Mouse (Mus musculus) megakaryocyte-erythroid progenitor cell, adult 5-6 weeks (primary cell): ENCODE results near the gene Rrad. TPM values are rescaled to one million over a fixed set of nuclear protein-coding genes. Genes with fewer than 3 reads are reported as not detected.
A peak's percentile ranks its signal among the peaks of the same experiment; 100 is the strongest.

Source experiments
- ATAC-seq: replicated peaks from 2 replicates; pipeline ENCODE4 v1.8.0; 2016; ENCODE audit warnings: mild to moderate bottlenecking, inconsistent platforms; ENCODE audit not compliant: severe bottlenecking, poor library complexity, low FRiP score, low TSS enrichment
- total RNA-seq, 2 experiments: library from RNA; stranded (forward) in 1 of 2; stranded (reverse) in 1 of 2; fragments of 200-1000, 215-1000 nt in 1 of 2; fragments of >200 nt in 1 of 2; fragmentation: Nextera tagmentation in 1 of 2; gene quantifications; 2 replicates each; pipeline ENCODE4 v1.2.3; 2014 to 2017

Gene Rrad
- total RNA-seq, 2 experiments from 2014 or later, result 0.94 to 1.1 TPM

DNA sequence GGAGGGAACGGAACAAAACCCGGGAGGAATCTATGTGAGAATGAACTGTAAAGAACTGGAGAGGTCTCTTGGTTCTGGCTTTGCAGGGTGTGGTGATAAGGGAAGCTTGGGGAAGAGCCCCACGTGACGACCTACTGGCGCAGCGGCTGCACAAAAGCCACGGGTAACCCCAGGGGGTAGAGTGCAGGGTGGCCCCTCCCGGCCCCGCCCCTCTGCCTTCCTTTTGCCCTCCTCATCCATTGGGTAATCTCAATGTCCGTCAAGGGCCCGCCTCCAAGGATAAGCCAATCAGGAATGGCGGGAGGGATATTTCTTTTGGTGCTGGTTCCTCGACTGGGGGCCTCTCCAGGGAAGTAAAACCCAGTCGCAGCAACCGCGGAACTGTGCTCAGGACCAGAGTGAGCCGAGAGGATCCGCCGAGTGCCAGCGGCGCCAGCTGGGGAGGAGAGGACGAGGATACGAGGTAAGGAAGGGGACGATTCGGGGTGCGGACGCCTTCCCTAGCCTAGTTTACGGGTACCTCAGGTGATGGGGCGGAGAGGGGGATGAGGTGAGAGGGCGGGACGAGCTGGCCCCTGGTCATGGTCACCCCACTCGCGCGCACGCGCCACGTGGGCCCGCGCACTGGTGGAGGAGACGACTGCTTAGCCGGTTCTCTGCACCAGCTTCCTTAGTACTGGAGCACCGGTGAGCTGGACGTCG lies 39.8 kb downstream of the Rrad start, which contains the start of gene Pdp2:
Gene Pdp2 (plus strand): TSS at position 319 of the 702 bp plus-strand sequence.
- ATAC-seq, result peak; percentile 92

DNA sequence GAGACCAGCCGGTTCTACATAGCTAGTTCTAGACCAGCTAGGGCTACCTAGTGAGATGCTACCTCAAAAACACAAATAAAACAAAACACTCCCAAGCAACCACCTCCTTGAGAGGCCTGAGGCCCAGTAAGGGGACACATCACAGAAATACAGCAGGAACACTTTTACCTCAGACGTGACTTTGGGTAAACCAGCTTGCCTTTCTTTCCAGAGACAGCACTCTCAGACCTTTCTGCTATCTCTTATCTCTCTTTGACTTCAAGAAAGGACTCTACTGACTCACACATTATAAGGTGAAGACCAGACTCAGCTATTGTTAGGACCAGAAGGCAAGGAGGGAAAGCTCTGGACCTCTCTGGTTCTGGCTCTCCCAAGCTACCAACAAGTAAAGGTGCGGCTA lies 40.8 kb downstream of the Rrad start:
- ATAC-seq, result no peak

DNA sequence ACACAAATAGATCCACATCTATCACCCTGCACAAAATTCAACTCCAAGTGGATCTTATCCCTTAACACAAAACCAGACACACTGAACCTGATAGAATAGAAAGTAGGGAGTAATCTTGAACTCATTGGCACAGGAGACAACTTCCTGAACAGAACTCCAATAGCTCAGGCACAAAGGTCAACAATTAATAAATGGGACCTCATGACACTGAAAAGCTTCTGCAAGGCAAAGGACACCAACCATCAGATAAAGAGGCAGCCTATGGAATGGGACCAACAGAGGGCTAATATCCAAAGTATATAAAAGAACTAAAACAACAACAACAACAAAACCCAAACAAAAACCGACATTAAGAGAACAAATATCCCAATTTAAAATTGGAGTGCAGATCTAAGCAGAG lies 46.6 kb downstream of the Rrad start:
- no peak for ATAC-seq

Other genes with a start within 250 kb of the Rrad start
- gene Cmtm4, start 235.5 kb downstream of the Rrad start, total RNA-seq (2014; fragmentation: Nextera tagmentation), result 0.32 and 1.2 TPM in 2 replicates
- gene Cmtm4, start 235.5 kb downstream of the Rrad start, total RNA-seq (2017), result 1.1 and 1.7 TPM in 2 replicates
- gene Dync1li2, start 188.3 kb downstream of the Rrad start, total RNA-seq (2014; fragmentation: Nextera tagmentation), result 25.5 and 35.1 TPM in 2 replicates
- 53.1 and 61.4 TPM in 2 replicates for gene Dync1li2, start 188.3 kb downstream of the Rrad start, total RNA-seq (2017)
- gene Terb1, start 121.4 kb downstream of the Rrad start, total RNA-seq (2014; fragmentation: Nextera tagmentation), result not detected in 2 replicates
- gene Terb1, start 121.4 kb downstream of the Rrad start, total RNA-seq (2017), result not detected in 2 replicates
- gene Nae1, start 96.7 kb downstream of the Rrad start, total RNA-seq (2014; fragmentation: Nextera tagmentation), result 83.2 and 84.8 TPM in 2 replicates
- gene Nae1, start 96.7 kb downstream of the Rrad start, total RNA-seq (2017), result 172 and 193 TPM in 2 replicates
- 1.8 TPM in 1 of 2 replicates, not detected in the other for gene Car7, start 96.6 kb downstream of the Rrad start, total RNA-seq (2014; fragmentation: Nextera tagmentation)
- 3.6 TPM in 1 of 2 replicates, not detected in the other for gene Car7, start 96.6 kb downstream of the Rrad start, total RNA-seq (2017)
- 8.6 and 9.5 TPM in 2 replicates for gene Pdp2, start 39.9 kb downstream of the Rrad start, total RNA-seq (2014; fragmentation: Nextera tagmentation)
- gene Pdp2, start 39.9 kb downstream of the Rrad start, total RNA-seq (2017), result 10.2 and 10.4 TPM in 2 replicates
- gene Cdh16, start 6.9 kb downstream of the Rrad start, total RNA-seq (2014; fragmentation: Nextera tagmentation), result not detected in 2 replicates
- not detected in 2 replicates for gene Cdh16, start 6.9 kb downstream of the Rrad start, total RNA-seq (2017)
- 51.5 and 66.1 TPM in 2 replicates for gene Ciao2b, start 10.6 kb upstream of the Rrad start, total RNA-seq (2014; fragmentation: Nextera tagmentation)
- 26.4 and 27.7 TPM in 2 replicates for gene Ciao2b, start 10.6 kb upstream of the Rrad start, total RNA-seq (2017)
- gene Ces2a, start 102.7 kb upstream of the Rrad start, total RNA-seq (2014; fragmentation: Nextera tagmentation), result not detected in 2 replicates
- not detected in 2 replicates for gene Ces2a, start 102.7 kb upstream of the Rrad start, total RNA-seq (2017)
- not detected in 2 replicates for gene Ces2b, start 200.2 kb upstream of the Rrad start, total RNA-seq (2014; fragmentation: Nextera tagmentation)
- not detected in 2 replicates for gene Ces2b, start 200.2 kb upstream of the Rrad start, total RNA-seq (2017)
- gene Ces2c, start 215.7 kb upstream of the Rrad start, total RNA-seq (2014; fragmentation: Nextera tagmentation), result not detected in 2 replicates
- not detected in 2 replicates for gene Ces2c, start 215.7 kb upstream of the Rrad start, total RNA-seq (2017)